Mouse (Mus musculus): Measurements from ENCODE around the gene Ifi27l2a.
A peak's percentile ranks its signal among the peaks of the same experiment; 100 is the strongest.

Ifi27l2a gene

GRCm38 (mm10) chr12:103425729-103426470, 17.6 kb downstream of the Ifi27l2a start, which contains the start of gene Ddx24:
TSS of gene Ddx24 (minus strand) at chr12:103425830.
- peak; percentile 96 for DNase-seq (ENCODE audit: low read depth, low spot score)

DNA sequence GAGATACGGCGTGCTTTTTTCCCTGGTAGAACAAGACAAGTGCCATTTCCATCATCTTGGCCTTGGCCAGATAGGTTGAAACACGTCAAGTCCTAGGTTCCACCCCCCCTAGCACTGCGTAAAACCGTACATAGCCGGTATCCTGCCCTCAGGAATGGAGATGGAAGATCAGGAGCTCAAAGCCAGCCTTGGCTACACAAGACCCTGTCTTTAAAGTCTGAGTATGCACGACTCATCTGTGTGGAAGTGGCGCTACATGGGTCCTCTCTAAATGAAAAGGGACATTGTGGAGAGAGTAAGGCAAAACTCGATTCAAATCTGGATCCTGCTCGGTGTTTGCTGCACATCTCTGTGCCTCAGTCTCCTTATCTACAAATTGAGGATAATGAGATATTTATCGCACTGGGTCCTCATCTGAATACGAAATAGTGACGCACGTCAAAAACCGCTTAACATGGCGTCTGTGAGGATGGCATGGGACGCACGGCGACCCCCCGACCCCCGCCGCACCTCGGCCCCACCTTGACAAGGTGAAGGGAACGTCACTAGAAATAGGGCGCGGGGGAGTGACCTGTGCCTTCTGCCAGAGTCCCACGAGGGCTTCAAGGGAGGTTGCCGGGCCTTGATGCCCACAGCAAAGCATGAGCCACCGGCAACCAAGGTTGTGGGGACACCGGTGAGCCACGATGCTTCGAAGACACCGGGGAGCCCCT, 18.3 kb downstream of the Ifi27l2a start:
- no peak for DNase-seq (ENCODE audit: low read depth, low spot score)

GRCm38 (mm10) chr12:103408144-103408543, 35.3 kb downstream of the Ifi27l2a start:
- no peak for DNase-seq (ENCODE audit: low read depth, low spot score)

GRCm38 (mm10) chr12:103407720-103408119, 35.8 kb downstream of the Ifi27l2a start, which contains the start of gene 9330161L09Rik:
TSS of gene 9330161L09Rik (minus strand) at chr12:103407820.
- no peak for DNase-seq (ENCODE audit: low read depth, low spot score)

DNA sequence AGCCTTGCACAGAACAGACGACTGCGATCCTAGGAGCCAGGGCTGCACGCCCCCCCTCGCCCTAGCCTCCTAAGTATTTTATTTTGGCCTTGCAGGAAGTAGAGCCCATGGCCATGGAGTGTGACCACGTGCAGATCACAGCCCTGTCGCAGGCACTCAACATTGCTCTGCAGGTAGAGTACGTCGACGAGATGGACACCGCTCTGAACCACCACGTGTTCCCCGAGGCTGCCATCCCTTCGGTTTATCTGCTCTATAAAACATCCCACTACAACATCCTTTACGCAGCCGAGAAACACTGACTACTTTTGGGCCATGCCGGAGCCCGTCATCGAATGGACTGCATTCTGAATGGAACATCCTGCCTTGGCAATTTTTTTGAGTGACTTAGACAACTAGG, 39.3 kb downstream of the Ifi27l2a start:
- DNase-seq (ENCODE audit: low read depth, low spot score) = no peak

- DNase-seq (ENCODE audit: low read depth, low spot score) = no peak
Observed at GRCm38 (mm10) chr12:103396751-103397150, 46.7 kb downstream of the Ifi27l2a start.

DNA sequence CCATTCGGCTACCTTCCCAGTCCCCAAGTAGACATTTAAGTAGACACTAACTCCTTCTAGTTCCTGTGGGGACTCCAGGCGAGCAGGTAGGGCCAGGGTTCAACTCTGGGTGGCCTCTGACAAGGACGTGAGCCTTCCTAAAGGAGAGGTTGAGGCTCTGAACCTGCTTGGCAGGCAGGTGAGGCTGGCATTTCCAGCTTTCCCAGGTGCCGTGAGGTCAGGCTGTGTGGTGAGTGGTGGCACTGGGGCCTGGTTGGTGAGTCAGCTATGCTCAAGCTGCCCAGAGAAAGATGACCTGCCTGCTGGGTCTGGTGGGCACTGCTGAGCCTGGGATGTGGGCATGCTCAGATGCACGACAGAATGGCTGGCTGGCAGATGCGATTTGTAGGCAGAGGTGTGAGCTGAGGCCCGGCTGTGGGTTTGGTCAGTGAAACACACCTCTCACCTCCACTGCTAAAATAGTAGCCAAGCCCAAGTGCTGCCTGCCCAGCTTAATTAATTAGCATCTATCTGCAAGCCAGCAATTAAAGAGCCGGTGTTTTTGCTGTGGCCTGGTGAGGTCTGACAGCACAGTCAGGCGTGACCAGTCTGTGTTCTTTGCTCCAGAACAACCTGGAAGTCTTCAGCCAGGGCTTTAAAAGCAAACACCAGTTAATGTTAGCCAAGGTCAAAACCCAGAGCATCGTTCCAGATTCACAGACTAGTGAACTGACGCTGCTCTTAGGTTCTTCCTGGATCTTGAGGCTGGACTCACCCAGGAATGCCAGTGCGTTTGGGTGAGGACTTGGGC, 47.8 kb downstream of the Ifi27l2a start:
- DNase-seq (ENCODE audit: low read depth, low spot score) = no peak

- DNase-seq (ENCODE audit: low read depth, low spot score) = no peak
Observed at GRCm38 (mm10) chr12:103393528-103393927, 50.0 kb downstream of the Ifi27l2a start.
